Mouse (Mus musculus) right cerebral cortex, postnatal 14 days (tissue): ENCODE results near the gene Hhip.

Experiments
- DNase-seq: peaks from one replicate; pipeline ENCODE4 v3.0.0; 2022

The Hhip gene

DNA sequence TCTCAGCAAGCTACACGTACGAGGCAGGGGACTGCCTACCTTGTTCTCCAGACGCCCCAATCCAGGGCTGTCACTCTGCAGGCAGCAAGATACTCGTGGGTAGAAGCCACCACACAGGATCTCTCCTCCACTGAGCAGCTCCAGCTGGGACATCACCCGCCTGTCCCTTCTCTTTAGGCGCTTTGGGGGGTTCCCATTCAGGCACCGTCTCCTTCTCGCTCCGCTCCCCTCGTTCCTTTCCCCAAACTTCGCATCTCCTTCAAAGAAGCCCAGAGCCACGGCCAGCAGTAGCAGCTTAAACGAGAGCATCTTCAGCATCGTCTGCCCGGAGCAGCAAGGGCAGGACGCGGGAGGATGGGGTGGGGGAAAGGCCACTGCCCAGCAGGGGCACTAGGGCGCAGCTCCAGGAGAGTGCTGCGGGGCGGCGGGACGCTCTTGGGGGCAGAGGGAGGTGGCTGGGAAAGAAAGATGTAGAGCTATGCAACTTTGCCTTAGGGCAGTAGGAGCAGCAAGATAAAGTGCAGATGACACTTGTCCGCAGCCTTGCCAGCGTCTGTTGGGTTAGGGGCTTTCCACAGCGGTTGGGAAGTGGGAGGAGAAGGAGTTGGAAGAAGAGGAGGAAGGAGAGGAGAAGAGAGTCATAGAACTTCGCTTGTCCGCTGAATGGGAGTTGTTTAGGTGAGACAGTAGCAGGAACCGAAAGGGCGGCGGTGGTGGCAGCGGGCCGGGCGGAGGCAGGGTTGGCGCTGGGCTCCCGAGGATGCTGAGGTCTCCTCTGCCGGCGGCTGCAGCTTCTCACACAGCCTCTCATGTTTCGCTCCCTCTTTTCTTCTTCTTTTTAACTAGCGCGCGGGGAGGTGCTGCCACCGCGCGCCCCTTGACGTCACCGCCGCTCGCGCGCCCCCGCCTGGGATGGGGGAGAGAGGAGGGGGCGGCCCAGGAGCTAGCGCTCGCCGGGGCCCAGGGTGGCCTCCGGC lies at the start of gene Hhip:
Gene Hhip (minus strand): TSS at position 809 of the 977 bp plus-strand sequence.
- peak; percentile 42 for DNase-seq

DNA sequence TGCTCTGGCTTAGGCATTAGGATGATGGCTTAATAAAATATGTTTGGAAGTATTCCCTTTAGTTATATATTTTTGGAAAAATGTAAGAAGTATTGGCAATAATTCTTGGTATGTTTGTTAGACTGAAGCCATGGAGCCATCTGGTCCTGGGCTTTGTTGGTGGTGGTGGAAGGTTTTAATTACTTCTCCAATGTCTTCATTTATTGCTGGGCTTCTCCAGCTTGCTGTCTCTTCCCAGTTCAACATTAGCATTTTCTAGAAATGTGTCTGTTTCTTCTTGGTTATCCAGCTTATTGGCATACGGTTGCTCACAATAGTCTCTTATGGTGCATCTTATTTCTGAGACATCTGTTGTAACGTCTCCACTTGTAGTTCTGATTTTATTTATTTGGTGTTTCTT lies 29.2 kb upstream of the Hhip start:
- DNase-seq, result no peak

DNA sequence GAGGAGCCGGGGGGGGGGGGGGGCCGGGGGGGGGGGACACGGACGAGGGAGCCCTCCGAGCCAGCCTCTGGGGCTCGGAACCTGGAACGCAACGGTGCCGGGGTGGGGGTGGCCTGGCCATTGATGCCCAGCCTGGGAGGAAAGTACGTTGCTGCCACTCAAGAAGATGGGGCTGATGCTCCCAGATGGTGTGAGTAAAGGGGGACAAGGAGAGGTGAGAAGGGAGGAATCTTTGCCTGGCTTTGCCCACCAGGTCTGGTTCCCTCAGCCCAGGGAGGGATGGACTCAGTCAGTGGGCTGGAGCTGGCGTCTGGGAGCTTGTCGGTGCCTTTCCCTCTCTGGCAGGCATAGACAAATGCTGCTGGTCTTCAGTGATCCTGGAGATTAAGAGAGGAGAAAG lies 387 bp upstream of the Hhip start:
- peak; percentile 8 for DNase-seq

DNA sequence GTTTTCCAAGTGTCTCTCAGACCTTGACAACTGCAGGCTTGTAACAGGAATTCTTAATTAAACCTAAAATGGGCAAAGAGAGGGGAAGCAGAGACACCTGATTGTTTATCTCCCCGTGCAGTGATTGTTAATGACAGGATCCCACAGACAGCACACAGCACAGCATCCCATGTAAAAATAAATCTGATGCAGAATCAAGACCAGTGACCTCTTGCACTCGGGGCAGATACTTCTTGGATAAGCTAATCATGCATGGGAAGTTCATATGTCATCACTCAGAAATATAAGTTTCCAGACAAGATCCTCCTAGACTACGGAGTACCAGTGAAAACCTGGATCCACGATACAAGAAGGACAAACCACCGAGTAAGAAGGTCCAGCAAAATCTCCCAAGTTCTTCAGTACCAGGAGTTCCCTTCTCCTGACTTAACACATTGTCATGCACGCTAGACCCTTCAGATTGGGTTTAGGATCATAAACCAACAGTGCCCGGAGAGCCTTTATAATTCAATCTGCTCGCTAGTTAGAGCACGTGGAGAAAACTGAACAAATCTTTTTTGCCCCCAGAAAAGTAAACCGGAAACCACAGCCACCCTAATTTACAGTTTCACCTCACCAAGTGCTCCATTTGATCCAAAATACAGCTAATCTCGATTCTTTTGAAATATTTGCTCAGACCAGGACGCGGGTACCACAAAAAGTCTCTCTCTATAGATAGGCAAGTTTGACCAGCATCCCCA lies 1.3 kb downstream of the Hhip start:
- DNase-seq, result no peak

DNA sequence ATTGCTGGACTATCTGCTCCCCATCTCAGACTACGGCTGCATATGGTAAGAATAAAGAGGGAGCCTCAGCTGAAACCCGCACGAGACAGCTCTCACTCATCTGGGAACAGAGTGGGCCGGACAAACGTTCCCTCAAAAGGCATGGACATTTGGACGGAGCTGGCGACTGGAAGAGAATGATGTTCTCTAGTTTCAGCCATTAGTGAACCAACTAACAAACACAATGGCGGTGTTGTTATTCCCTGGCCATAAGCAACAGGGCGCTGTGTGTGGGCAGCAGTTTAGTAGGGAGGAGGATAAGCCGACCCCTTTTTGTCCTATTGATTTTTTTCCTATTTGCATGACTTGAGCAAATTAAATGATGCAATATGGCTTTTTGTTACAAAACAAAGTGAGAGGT lies 2.0 kb downstream of the Hhip start:
- no peak for DNase-seq

DNA sequence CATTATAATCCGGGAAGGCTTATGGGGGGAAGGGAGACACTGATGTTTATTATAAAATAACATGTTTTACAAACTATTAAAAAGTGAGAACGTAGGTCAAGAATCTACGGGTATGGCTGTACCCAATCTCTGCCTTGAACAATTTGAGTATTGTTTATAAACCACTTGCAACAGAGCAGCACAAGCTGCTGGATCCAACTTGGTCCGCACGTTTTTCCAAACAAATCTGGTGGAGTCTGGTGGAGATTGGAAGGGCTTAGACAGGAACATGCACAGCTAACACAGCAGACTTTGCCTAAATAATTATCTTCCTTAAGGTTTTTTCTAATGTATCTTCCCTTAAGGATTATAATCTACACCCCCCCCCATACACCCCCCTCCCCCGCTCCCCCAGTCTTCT lies 2.7 kb downstream of the Hhip start:
- DNase-seq, result no peak

DNA sequence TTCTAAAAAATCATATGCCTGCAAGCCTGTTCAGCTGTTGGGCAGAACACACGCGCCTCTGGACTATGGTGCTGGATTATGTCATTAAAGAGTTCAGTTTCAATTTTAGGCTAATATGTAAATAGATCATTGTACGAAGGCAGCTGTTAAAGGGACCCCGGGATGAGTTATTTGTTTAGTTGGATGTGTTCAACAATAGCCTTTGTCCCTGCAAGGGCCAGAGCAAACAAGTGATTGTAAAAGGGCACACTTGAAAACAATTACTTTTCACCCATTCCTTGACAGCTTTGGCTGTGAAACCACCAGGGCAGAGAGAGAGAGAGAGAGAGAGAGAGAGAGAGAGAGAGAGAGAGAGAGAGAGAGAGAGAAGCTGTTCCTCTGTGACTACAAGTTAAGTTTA lies 3.6 kb downstream of the Hhip start:
- no peak for DNase-seq

DNA sequence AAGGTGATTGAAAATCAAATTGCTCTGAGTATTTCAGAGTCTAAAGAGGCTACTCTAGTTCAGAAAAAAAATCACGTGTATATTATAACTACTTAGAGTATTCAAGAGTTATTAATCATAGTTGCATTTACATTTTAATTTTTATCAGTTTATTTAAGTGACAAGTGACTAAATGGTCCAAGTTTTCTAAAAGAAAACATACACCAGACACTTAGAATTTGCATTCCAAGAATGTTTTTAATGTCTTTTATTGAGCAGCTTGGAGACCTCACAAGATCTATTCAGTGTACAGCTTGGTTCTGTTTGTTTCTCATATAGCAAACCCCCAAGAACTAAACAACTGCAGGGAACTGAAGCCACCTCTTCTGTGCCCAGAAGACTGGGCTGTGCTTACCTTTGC lies 5.0 kb downstream of the Hhip start:
- no peak for DNase-seq

DNA sequence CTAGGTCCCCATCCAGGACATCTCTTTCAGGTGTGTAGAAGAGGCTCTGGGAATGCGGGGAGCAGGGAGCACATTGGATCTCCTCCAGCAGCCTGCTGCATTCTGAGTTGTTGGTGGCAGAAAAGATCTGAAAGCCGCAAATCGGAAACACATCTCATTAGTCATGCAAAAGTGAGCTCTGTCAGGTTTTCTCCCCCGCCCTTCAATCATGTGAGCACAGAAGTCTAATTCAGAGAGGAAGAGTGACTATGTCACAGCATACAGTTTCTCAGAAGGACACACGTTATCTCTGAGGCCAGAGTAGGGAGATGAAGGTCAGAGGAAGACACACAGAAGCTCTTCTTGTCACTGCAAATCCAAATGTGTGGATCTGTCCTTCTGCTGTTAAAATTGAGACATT lies 6.3 kb downstream of the Hhip start:
- no peak for DNase-seq

DNA sequence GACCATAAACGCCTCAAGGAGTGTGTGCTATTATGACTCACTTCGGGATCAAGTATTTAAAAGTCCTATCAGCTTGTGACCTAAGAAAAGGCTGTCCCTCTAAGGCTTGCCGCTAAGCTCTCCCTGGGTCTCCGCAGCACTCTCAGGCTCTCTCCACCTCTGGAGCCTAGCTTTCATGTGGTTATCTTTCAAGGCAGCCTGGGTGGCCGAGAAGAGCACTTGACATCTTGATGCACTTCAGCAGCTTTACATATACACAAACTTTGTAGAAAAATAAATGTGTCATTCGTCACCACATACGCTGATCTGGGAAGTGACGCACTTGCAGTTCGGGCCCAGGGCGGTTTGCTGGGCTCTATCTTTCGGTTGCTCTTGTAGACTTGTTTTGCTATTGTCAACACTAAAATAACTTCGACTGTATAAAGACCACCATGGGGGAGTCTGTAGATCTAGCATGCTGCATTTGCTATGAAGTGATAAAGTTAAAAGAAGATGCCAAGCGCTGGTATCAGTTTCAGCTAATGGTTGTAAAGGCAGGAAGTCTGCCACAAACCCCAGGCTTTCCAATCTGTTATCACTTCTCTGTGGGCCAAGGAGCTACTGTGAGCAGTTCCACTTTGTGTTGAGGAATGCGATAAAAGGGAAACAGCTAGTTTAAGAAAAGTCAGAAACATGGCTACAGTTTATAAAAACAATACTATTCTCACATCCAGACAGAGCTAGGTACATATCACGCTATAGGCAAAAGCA lies 8.4 kb downstream of the Hhip start:
- no peak for DNase-seq

DNA sequence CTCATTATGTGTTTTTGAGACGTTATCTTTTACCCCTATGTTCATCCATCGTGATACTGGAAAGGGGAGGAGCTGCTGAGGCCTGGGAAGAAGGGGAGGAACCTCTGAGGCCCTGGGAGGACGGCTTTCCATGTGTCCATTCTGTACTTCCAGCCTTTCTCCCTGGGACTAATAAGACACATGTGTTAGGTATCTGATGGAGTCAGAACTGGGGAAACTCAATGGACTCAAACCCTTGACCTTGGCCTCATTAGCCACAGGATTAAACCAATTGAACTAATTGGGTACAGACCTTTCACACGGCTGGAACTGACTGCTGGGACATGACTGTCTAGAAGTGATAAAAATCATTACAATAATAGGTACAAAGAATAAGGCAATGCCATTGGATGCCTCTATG lies 9.6 kb downstream of the Hhip start:
- DNase-seq, result no peak

DNA sequence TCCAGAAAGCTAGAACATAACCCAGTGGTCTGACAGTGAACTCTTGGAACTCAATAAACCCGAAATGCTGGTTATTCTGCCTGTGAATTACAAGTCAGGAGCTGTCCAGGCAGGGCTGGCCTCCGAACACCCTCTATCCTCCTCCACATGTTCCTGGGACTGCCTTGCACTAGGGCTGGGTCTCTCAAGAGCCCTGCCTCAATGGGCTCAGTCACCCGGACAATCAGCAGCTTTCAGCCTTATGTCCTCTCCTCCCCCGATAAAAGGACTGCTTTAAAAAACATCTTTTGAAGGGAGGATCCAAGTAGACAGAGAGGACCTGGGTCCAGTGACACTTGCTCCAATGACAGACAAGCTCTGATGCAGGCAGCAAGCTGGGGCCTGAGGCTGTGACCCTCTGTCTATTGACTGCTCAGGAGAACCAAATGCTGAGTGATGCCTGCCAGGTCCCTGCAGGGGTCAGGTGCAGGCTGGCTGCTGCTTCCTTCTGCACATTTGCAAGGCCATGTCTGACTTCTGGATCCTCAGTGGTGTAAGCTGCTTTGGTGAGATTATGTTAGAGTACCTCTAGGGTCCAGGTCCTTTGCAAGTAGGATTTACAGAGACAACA lies 20.1 kb downstream of the Hhip start:
- DNase-seq, result no peak

DNA sequence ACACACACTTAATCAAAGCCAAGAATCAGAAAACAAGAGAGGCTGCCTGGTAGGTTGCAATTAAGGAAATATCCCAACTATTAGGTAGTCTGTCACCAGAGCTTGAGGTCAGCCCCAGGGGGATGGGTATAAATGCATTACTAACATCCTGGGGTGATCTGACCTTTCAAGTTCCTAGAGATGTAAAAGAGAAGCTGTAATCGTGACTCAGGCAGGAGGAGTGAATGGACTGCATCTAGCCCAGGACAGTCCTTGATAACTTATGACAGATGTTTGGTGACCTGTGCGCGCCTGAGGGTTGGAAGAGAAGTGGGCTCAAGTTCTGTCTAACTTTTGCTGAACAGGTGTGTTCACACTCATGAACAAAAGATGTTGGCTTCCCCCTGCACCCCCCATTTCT lies 25.2 kb downstream of the Hhip start:
- no peak for DNase-seq

DNA sequence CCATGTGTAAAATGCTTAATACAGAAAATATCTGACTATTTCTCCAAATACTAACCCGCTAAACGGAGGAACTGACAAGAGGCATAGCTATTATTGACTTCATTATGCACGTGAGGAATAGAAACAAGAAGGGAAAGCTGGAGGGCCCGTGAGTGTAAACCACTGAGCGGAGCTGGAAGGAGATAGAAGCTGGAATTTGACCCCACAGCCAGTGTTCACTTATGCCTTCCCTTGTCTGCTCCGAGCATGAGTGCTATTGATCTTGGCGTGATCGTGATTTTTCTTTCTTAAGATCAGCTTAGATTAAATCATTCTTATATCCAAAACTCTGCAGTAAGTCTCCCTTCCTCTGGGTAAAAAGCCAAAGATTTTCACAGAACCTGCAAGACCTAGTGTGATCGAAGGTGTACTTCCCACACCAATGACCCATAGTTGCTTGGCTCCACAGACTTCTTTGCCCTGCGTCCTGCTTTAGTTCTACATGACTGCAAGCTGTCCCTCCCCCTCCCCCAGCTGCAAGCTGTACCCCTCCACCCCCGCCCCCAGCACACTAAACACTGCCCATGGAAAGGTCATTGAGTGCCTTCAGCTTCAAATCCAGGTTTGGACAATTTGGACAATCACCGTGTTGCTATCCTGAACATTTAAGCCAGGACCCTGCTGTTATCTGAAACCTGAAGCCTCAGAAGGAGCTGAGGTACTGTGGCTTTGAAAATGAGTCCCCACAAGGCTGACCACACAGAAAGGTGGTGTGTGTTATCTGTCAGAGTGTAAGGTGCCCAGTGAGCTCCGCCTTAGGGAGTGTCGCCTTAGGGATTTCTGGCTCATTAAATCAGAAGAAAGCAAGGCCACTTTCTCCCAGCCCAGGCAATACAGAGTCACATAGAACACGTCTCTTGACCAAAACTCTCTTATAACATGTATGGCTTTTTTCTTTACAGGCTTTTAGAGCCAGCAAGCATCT lies 26.2 kb downstream of the Hhip start:
- DNase-seq, result no peak

DNA sequence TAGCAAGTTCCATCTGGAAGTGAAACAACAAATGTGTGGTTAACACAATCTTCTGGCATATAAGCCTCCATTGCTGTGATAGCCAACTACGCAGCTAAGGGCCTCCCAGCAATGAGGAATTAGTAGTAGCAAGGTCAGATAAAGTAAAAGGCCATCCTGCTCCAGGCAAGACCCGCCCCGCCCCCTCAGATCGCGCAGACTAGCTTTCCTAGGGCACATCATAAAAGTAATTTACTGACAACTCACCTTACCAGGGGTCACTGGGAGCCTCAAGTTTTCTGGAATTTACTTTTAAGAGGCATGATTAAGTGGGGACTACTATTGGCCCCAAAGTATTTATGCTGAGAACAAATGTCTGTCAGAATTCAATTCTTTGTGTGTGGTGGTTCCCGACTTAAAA lies 28.2 kb downstream of the Hhip start:
- no peak for DNase-seq

DNA sequence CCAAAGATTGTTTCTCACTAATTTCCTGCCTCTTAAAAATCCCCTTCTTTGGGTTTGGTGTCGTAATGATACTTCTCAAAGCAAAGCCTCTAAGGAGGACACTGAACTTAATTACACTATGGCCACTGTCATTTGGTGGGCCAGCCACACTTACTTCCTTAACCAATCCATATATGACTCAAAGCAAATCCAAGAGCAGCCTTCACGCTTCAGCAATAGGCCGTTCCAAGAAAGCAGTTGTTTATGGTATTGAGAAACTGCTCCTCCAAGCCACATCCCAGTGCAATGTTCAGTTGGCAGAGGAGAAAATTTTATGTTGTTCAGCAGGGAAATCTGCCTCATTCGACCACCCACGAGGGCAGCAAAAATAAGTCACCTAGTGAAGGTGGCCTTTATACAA lies 37.3 kb downstream of the Hhip start:
- DNase-seq, result no peak

DNA sequence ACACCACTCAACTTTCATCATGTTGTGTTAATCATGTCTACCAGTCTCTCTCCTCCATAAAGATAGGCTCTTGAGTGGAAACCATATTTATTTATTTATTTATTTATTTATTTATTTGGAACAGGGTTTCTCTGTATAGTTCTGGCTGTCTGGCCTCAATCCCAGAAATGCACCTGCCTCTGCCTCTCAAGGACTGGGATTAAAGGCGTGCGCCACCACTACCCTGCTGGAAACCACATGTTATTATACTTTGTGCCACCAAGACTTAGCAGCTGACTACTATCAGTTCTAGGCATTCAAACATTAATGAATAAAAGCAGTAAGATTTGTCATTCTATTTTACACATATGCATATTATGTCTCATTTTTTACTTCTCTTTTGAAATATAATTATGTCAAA lies 42.0 kb downstream of the Hhip start:
- no peak for DNase-seq

DNA sequence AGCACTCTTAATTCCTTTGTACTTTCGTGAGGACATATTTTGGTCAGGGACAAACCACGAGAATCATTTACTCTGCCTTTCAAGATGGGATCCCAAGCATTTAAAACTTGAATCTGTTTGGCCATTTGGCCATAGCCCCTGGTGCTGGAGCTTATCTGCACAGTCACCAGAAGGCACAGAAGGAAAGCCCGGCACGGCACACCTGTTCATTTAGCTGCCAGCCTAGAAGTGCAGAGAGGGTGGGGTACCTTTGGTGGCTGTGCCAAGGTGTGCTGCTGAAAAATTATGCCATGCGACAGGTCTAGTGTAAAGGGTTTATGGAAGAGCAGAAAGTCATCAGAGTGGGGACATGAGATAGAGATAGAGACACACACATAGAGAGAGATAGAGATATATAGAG lies 53.4 kb downstream of the Hhip start:
- no peak for DNase-seq

DNA sequence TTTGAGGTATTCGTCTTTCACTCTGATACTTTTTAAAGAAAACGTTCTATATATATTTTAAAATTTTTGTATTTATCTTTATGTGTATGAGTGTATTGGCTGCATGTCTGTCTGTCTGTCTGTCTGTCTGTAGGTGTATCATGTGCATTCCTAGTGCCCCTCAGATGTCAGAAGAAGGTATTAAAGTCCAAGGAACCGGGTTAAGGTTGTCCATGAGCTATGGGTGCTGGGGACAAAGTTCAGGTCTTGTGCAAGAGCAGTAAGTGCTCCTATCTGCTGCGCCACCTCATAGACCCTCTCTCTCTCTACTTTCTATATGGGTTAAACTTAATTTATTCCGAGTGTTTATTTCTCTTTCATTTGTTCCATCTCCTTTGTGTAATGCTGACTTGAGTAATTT lies 55.5 kb downstream of the Hhip start:
- no peak for DNase-seq

DNA sequence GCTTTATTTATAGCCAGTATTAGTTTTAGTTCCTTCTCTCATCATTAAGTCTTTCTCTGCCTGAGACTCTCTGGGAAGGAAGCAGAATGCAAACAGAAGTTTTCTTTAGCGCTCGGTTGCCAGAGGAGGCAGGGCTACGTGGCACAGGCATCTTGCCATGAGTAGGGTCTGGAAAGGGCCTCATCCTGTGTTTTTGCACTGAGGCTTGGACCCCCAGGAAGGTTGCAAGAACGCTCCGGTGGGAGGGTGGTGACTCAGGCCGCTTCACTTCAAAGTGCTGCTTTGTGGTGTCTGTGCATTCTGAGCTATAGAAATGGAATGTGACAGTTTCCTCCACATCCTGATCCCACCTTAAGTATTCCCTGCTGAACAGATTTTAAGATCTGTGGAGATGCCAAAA lies 62.7 kb downstream of the Hhip start:
- DNase-seq, result no peak

DNA sequence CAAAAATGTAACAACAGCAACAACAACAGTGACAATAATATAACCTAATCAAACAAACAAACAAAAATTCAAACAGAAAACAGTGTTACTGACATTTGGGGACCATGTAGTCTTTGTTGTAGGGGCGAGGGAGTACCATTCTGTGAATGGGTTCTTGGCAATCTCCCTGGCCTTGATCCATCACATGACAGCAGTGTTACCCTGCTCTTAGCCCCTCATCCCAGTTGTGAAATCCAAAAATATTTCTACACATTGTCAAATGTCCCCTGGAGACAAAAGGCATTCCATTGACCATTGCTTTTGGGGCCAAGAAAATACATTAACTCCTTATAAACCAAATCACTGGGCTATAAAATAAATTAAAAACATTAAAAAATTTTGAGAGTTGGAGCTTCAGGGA lies 64.3 kb downstream of the Hhip start:
- no peak for DNase-seq
